Mouse (Mus musculus) neural tube, embryonic 15.5 days (tissue): ENCODE measurements around the gene Otop2. TPM values are rescaled to one million over a fixed set of nuclear protein-coding genes. Genes with fewer than 3 reads are reported as not detected.

ENCODE experiments used
- ATAC-seq: fragments of 200-750 bp; cut with Nextera tagmentation; 2 replicates; pipeline ENCODE4 v1.8.0; 2017; ENCODE audit warnings: mild to moderate bottlenecking, moderate TSS enrichment, moderate library complexity; ENCODE audit not compliant: low FRiP score
- H3K27ac ChIP-seq: fragments of 300-500 bp; sonication (generic); replicated peaks from 2 replicates; pipeline ENCODE4 v1.5.1; 2015; ENCODE audit warnings: mild to moderate bottlenecking, inconsistent platforms
- H3K27me3 ChIP-seq: fragments of 300-500 bp; sonication (generic); replicated peaks from 2 replicates; pipeline ENCODE4 v1.6.1; 2015; ENCODE audit warnings: inconsistent platforms
- H3K36me3 ChIP-seq: fragments of 300-500 bp; sonication (generic); 2 replicates; pipeline ENCODE4 v1.6.1; 2015; ENCODE audit warnings: inconsistent platforms
- H3K4me1 ChIP-seq: fragments of 300-500 bp; sonication (generic); 2 replicates; pipeline ENCODE4 v1.6.1; 2015; ENCODE audit warnings: inconsistent platforms
- H3K4me2 ChIP-seq: fragments of 300-500 bp; sonication (generic); 2 replicates; pipeline ENCODE4 v1.6.1; 2015; ENCODE audit warnings: inconsistent platforms, mild to moderate bottlenecking, moderate library complexity
- H3K4me3 ChIP-seq: fragments of 300-500 bp; sonication (generic); replicated peaks from 2 replicates; pipeline ENCODE4 v1.5.1; 2015; ENCODE audit warnings: mild to moderate bottlenecking, inconsistent platforms
- H3K9ac ChIP-seq: fragments of 300-500 bp; sonication (generic); replicated peaks from 2 replicates; pipeline ENCODE4 v1.6.1; 2015; ENCODE audit warnings: mild to moderate bottlenecking, inconsistent platforms
- H3K9me3 ChIP-seq: fragments of 300-500 bp; sonication (generic); replicated peaks from 2 replicates; pipeline ENCODE4 v1.6.1; 2016; ENCODE audit warnings: inconsistent platforms
- WGBS: fragments of 180-500 bp; shearing (Covaris S2); methylation state at CpG from one replicate; pipeline ENCODE4 v1.1.7; 2015; ENCODE audit warnings: mixed read lengths; 5-methylcytosine and 5-hydroxymethylcytosine counted together
- polyA plus RNA-seq: library from polyadenylated mRNA; unstranded; fragments of >200 nt; fragmentation: Nextera tagmentation; extraction: Ambion mirVana; gene quantifications from 2 replicates; pipeline ENCODE4 v1.2.1, GENCODE M21; 2015

The Otop2 gene
- 0.15 and 0.26 TPM in 2 replicates for polyA plus RNA-seq

- H3K27ac ChIP-seq = no peak within 1 kb of the TSS
- WGBS = 14% methylated on average over 8 of the region's 8 CpGs
- no peak within 1 kb of the TSS for H3K4me2 ChIP-seq
- peaks cover 4% of the 10 kb centered on the region; the same call in 1 of the 2 replicates for H3K4me1 ChIP-seq
- H3K36me3 ChIP-seq = no peaks in the 10 kb centered on the region
- no peak for ATAC-seq
- no peak within 1 kb of the TSS for H3K4me3 ChIP-seq
- H3K27me3 ChIP-seq = peaks cover 1% of the 10 kb centered on the region
- H3K9me3 ChIP-seq = no peaks in the 10 kb centered on the region
- no peak within 1 kb of the TSS for H3K9ac ChIP-seq
Observed at GRCm38 (mm10) chr11:115306863-115307262, at the start of gene Otop2. Gene Otop2 (plus strand): TSS chr11:115307163.

GRCm38 (mm10) chr11:115257775-115258510, 49.0 kb upstream of the Otop2 start:
- Histone ChIP-seq H3K9ac (no peak overlapping the region), H3K4me1 (peaks cover 6% of the 10 kb centered on the region), H3K9me3 (no peaks in the 10 kb centered on the region), H3K4me3 (peak overlapping the region; percentile 28), H3K27ac (no peak overlapping the region), H3K27me3 (peaks cover 87% of the 10 kb centered on the region), H3K4me2 (peak overlapping the region; percentile 46), H3K36me3 (no peaks in the 10 kb centered on the region)
- WGBS = 14% methylated on average over 59 of the region's 59 CpGs
- ATAC-seq = no peak

- no peak overlapping the region for H3K4me3 ChIP-seq
- H3K27ac ChIP-seq = no peak overlapping the region
- no peak overlapping the region for H3K9ac ChIP-seq
- H3K4me1 ChIP-seq = peaks cover 6% of the 10 kb centered on the region
- no peaks in the 10 kb centered on the region for H3K36me3 ChIP-seq
- no peak overlapping the region for H3K4me2 ChIP-seq
- 77% methylated on average over 4 of the region's 4 CpGs for WGBS
- H3K27me3 ChIP-seq = peaks cover 95% of the 10 kb centered on the region
- H3K9me3 ChIP-seq = no peaks in the 10 kb centered on the region
- ATAC-seq = no peak
Observed at GRCm38 (mm10) chr11:115259134-115259533, 47.8 kb upstream of the Otop2 start.

GRCm38 (mm10) chr11:115262954-115263353, 44.0 kb upstream of the Otop2 start:
- 86% methylated on average over 11 of the region's 11 CpGs for WGBS
- no peak for ATAC-seq

GRCm38 (mm10) chr11:115264136-115264861, 42.7 kb upstream of the Otop2 start:
- peaks cover 15% of the 10 kb centered on the region for H3K36me3 ChIP-seq
- H3K4me2 ChIP-seq = no peak overlapping the region
- H3K27ac ChIP-seq = no peak overlapping the region
- peaks cover 100% of the 10 kb centered on the region for H3K27me3 ChIP-seq
- no peaks in the 10 kb centered on the region for H3K9me3 ChIP-seq
- ATAC-seq = no peak
- no peak overlapping the region for H3K9ac ChIP-seq
- H3K4me1 ChIP-seq = peaks cover 26% of the 10 kb centered on the region
- H3K4me3 ChIP-seq = no peak overlapping the region
- WGBS = 70% methylated on average over 7 of the region's 7 CpGs

More at GRCm38 (mm10) chr11:115262954-115263353, 44.0 kb upstream of the Otop2 start:
- H3K27me3 ChIP-seq = peaks cover 100% of the 10 kb centered on the region
- peaks cover 1% of the 10 kb centered on the region; the same call in 1 of the 2 replicates for H3K36me3 ChIP-seq
- H3K9me3 ChIP-seq = no peaks in the 10 kb centered on the region
- no peak overlapping the region for H3K27ac ChIP-seq
- H3K4me2 ChIP-seq = no peak overlapping the region
- no peak overlapping the region for H3K4me3 ChIP-seq
- peaks cover 30% of the 10 kb centered on the region for H3K4me1 ChIP-seq
- H3K9ac ChIP-seq = no peak overlapping the region

- 0 out of 2 replicates have a peak, but pooled peaks have one; percentile 32 for ATAC-seq
- Histone ChIP-seq H3K4me1 (peaks cover 26% of the 10 kb centered on the region), H3K9ac (no peak overlapping the region), H3K4me2 (peak overlapping the region; percentile 53), H3K27me3 (peaks cover 97% of the 10 kb centered on the region), H3K27ac (no peak overlapping the region), H3K36me3 (peaks cover 17% of the 10 kb centered on the region), H3K4me3 (peak overlapping the region; percentile 27), H3K9me3 (no peaks in the 10 kb centered on the region)
- 6% methylated on average over 39 of the region's 39 CpGs for WGBS
Observed at GRCm38 (mm10) chr11:115264862-115265668, 41.9 kb upstream of the Otop2 start.

- peak overlapping the region; percentile 34; the same call in 1 of the 2 replicates for H3K4me3 ChIP-seq
- ATAC-seq = no peak
- no peak overlapping the region for H3K27ac ChIP-seq
- H3K36me3 ChIP-seq = peaks cover 17% of the 10 kb centered on the region
- peak overlapping the region; percentile 53; the same call in 1 of the 2 replicates for H3K4me2 ChIP-seq
- peaks cover 89% of the 10 kb centered on the region for H3K27me3 ChIP-seq
- no peak overlapping the region for H3K9ac ChIP-seq
- H3K4me1 ChIP-seq = peaks cover 26% of the 10 kb centered on the region
- WGBS = 4% methylated on average over 20 of the region's 20 CpGs
- H3K9me3 ChIP-seq = no peaks in the 10 kb centered on the region
Observed at GRCm38 (mm10) chr11:115265771-115266399, 41.1 kb upstream of the Otop2 start.

- Histone ChIP-seq H3K27me3 (peaks cover 84% of the 10 kb centered on the region), H3K9ac (no peak overlapping the region)
- ATAC-seq = no peak
Observed at GRCm38 (mm10) chr11:115266400-115266778, 40.6 kb upstream of the Otop2 start.

GRCm38 (mm10) chr11:115267061-115267883, 39.7 kb upstream of the Otop2 start, which contains the start of gene Grin2c:
Gene Grin2c (minus strand): TSS chr11:115267243.
- H3K9ac ChIP-seq = peak within 1 kb of the TSS; percentile 34
- peaks cover 26% of the 10 kb centered on the region for H3K4me1 ChIP-seq
- H3K36me3 ChIP-seq = peaks cover 21% of the 10 kb centered on the region
- no peaks in the 10 kb centered on the region for H3K9me3 ChIP-seq
- peak within 1 kb of the TSS; percentile 34 for H3K4me3 ChIP-seq
- H3K4me2 ChIP-seq = peak within 1 kb of the TSS; percentile 64
- H3K27me3 ChIP-seq = peaks cover 75% of the 10 kb centered on the region
- ATAC-seq = no peak
- WGBS = 8% methylated on average over 43 of the region's 50 CpGs
- no peak within 1 kb of the TSS for H3K27ac ChIP-seq

More at GRCm38 (mm10) chr11:115266400-115266778, 40.6 kb upstream of the Otop2 start:
- peak overlapping the region; percentile 64 for H3K4me2 ChIP-seq
- H3K27ac ChIP-seq = no peak overlapping the region
- H3K9me3 ChIP-seq = no peaks in the 10 kb centered on the region
- peak overlapping the region; percentile 34 for H3K4me3 ChIP-seq
- 2% methylated on average over 22 of the region's 22 CpGs for WGBS
- peaks cover 17% of the 10 kb centered on the region for H3K36me3 ChIP-seq
- peaks cover 26% of the 10 kb centered on the region for H3K4me1 ChIP-seq

- Histone ChIP-seq H3K27ac (no peak overlapping the region), H3K36me3 (peaks cover 22% of the 10 kb centered on the region), H3K4me1 (peaks cover 26% of the 10 kb centered on the region), H3K9me3 (no peaks in the 10 kb centered on the region), H3K27me3 (peaks cover 68% of the 10 kb centered on the region), H3K4me3 (no peak overlapping the region), H3K4me2 (no peak overlapping the region), H3K9ac (no peak overlapping the region)
- ATAC-seq = no peak
- WGBS = 67% methylated on average over 11 of the region's 11 CpGs
Observed at GRCm38 (mm10) chr11:115267958-115268357, 39.0 kb upstream of the Otop2 start.
